Mouse (Mus musculus) right cerebral cortex, postnatal 4 days (tissue): Measurements from ENCODE around the gene Ms4a5.
"Not testable (repeated sequence)": the region's sequence is repeated elsewhere in the genome, so short reads cannot be mapped to it uniquely, and the experiment has no call there.

Source experiments
- DNase-seq: peaks from one replicate; pipeline ENCODE4 v3.0.0-alpha.2; 2022

Ms4a5 gene

DNA sequence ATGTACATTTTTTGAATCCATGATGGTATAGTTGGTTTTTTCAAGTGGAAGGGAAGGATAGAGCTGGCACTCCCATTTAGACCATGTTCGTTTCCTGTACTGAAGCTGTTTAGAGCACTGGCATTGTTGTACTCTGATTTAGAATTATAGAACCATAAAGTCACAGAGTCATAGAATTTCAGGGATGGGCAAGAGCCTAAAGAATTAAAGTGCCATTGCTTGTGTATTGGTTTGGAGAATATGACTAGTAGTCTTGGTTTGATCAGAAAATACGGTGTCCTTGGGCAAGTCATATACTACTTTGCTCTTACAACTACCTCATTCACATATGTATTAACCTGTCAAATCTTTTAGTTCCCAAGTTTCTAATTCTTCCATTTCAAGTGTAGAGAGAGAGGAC lies at the start of gene Ms4a5:
Ms4a5 (minus strand) TSS at position 101 of the 400 bp plus-strand sequence.
- no peak for DNase-seq

DNA sequence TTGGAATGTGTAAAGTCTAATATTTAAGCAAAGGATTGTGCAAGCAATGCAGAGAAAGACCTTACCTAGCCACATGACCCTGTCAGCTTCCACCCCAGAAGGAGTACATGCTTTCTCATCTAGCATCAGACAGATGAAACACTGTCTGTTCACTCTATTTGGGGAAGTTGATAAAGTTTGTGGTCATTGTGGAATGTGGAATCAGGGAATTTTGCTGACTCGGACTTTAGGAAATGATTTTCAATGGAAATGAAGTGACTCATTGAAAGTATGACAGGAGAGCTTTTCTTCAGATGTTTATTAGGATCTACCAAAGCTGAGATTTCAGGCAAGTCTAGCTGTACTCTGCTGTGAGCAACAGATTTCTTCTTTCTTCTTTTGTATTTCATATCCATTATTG lies 37.5 kb upstream of the Ms4a5 start:
- no peak for DNase-seq

DNA sequence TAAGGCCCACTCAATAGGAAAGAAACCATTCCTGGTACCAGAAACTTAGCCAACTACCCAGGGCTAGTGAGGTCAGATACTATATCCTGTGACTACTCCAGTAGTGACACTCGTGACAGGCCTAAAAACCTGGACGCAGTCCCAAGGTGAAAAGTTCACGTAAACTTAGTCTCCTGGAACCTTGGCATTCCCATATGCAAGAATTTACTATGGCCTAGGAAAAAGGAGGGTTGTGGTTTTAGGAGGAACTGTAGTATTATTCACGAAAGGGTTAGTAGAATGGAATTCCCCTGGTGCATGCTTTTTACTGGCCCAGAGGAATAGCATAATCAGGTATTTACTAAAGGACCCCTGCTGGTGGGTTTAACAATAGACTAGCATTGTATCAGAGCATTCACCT lies 33.1 kb upstream of the Ms4a5 start:
- no peak for DNase-seq

DNA sequence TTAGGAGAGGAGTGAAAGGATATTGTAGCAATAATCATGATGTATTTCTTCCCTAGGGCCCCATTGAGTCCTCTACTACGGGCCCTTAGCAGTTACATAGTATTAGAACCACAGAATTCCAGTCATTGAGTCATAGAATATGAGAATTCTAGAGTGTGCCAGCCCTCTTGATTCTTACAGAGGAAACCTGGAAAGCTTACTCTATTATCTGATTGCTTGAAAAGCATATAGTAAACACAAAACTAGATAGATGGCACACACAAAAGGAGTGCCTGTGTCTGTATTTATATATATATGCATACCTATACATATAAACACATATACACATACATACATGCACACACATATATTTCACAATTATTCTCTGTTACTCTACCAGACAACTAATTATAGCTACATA lies 30.7 kb upstream of the Ms4a5 start, which contains the start of gene Ms4a14:
Ms4a14 (minus strand) TSS at position 101 of the 400 bp plus-strand sequence.
- no peak for DNase-seq

DNA sequence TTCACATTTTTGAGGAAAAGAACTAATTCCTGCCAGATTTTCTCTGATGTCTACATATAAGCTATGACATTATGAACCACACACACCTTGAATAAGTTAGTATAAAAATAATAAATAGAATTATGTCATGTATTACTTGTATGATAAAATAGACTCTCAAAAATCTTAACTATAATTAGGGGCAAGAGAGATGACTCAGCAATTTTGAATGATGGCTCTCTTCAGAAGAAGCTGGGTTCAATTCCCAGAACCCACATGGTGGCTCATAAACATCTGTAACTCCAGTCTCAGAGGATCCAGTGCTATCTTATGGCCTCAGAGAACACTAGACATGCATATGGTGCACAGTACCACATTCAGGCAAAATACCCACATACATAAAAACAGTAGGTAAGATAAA lies 25.2 kb upstream of the Ms4a5 start:
- DNase-seq: no peak

DNA sequence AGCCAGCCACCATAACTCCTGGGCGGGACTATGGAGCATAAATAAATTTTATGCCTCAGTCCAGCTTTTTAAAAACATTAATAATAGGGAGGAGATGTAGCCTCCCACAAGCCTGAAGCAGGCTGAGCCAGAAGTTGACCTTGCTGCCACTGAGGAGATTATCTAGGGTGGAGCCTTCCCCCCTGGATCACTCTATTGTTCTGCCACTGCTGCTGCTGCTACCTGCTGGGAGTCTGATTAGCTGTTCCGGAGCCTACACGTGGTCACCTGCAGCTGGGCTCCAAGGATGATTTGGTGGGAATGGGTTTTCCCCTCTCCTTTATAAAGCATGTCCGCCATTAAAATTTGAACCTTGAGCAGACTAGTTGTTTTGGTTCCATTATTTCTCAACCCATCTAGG lies 15.9 kb upstream of the Ms4a5 start:
- DNase-seq: not testable (repeated sequence)

DNA sequence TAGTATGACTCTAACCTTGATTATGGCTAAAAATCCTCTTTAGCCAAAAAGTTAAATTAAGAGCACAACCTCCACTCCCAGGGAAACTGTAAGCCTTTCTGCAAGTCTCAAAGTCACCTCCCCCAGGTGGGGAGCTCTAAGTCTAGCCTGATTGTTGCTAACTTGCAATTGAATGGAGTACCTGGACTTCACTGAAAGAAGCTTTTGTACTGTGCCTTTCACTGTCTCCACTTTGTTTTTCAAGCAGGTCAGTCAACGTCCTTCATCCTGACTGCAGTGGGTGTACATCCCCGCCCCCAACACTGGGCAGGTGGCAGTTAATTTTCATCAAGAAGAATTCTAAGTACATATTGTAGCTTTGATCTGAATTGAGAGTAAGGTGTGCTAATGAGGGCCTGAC lies 15.3 kb upstream of the Ms4a5 start:
- no peak for DNase-seq

DNA sequence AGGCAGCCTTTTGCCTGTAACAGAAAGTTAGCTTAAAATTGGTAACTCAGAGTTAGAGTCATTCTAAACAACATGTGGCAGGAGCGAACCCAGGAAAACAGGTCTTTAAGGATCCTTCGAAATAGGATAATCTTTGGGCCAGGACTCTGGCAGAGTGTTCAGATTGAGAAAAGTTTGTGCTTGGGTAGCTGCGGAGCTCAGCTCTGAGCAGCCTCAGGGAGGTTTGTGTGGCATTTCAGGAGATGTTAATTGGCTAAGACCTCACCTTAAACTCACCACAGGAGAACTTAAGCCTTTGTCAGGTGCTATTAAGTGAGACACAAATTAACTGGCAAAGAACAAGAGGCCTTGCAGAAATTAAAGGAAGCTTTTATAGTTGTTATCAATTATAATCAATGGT lies 9.9 kb upstream of the Ms4a5 start:
- DNase-seq: not testable (repeated sequence)

DNA sequence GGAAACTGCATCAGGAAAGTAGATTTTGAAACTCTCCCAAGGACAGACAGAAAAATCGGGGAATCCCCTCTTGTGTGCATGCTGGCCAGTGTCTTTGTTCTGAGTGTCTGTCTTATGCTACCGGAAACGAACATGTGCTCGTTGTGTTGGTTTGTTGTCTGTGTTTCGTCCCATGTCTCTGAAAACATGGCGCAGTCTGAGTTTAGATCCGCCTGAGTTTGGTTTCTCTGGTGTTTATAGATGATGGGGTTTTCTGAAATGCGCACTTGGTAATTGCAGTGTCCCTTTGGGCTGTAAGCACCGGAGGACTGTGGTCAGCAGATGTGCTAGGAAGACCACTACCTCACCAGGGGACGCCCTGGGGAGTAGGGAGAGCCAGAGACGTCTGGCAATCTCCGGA lies 9.3 kb upstream of the Ms4a5 start:
- no peak for DNase-seq

DNA sequence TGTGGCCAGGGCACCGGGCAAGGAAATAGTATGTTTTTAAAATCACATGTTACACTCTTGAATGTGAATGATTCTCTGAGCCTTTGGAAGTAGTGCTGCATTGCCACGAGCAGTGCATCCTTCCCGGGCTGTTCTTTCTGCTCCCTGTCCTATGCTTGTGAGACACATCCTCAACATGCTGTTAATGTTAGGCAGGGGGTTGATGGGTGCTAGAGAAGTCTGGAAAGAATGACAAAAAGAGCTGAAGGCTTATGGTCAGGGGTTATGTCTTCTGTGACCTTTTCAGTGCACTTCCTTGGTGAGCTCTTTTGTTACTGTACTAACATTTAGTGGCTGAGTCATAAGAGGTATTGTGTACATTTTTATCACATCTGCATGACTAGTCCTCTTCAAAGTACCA lies 3.5 kb downstream of the Ms4a5 start:
- DNase-seq: no peak

DNA sequence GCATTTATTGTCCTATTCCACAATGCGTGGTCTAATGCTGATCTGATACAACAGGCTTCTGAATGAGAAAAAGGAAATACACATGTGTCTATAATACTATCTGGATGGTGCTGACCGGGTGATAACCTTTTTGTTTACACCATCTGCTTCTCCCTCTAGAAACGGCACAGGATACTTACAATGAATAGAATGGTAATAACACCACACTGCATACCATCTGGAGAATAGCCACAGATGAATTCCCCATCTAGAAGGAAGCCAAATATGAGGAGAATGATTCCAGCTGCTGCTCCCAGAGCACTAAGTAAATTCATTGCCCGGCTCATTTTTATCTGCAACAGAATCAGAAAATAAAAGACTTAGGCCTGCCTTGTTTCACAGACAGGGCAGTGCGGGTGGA lies 7.2 kb downstream of the Ms4a5 start:
- no peak for DNase-seq

DNA sequence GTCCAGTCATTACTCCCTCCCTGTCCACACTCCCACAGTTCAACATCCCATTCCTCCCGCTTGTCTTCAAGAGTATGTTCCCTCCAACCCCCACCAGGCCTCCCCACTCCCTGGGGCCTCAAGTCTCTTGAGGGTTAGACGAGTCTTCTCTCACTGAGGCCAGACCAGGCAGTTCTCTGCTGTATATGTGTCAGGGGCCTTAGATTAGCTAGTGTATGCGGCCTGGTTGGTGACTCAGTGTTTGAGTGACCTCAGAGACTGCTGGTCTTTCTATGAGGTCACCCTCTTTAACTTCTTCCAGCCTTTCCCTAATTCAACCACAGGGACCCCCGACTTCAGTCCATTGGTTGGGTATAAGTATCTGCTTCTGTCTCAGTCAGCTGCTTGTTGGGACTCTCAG lies 16.7 kb downstream of the Ms4a5 start:
- no peak for DNase-seq

DNA sequence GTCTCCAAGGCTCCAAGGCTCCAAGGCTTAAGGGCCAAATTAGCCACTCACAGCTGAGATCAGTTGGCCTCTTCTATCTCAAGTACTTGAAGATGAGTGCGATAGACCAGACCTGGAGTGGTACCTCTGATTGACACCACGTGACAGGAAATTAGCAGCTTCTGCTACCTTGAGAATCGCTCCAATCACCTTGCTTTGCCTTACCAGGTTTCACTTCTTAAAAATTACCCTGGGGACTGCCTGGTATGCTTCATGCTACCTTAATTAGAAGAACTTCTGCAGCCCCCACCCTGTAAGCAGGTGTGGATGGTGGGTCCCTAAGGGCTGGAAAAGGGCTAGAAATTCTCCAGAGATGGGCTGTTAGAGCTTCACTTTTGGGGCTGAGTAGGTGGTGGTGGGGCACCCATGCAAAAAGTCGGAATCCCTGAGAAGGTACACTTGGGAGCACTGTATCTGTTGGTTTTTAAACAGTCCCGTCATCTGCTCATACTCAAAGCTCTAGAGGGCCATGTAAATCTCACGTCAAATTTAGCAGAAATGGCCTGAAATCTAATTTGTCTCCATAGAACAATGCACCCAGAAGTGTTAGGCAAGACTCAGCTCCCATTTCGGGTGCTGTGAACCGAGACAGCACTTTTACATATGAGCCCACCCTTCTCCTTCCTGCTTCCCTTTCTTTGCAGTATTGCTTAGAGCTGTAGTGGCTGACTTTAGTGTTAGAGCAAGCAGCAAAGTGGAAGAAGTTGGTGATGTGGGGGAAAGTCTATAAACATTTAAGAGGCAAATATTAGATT lies 17.4 kb downstream of the Ms4a5 start, which contains the start of gene Ms4a1:
Ms4a1 (minus strand) TSS at position 190 of the 794 bp plus-strand sequence.
- no peak for DNase-seq

DNA sequence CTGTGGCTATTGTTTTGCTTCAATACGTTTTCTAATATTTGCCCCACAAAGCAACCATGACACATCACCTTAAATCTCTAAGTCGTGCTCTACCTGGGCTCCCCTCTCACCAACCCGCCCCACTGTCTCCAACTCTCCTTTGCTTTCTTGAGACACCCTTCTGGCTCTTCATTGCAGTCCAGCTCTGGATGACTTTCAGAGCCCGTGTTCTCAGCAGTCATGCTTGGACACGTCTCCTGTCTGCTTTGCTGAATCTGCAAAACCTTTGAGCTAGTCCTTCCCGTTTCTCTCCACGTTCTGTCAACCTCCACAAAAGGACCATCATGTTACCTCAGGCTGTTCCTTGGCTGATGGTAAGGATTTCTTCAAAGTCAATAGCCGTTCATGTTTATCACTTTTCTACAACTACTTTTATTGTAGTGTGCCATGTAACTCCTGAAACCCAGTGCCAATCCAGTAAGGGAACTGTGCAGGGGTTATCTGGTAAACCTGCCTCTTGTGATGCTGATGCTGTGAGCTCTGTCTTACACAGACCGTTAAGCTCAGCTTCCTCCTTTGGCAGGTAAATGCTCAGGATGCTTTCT lies 19.0 kb downstream of the Ms4a5 start:
- no peak for DNase-seq

DNA sequence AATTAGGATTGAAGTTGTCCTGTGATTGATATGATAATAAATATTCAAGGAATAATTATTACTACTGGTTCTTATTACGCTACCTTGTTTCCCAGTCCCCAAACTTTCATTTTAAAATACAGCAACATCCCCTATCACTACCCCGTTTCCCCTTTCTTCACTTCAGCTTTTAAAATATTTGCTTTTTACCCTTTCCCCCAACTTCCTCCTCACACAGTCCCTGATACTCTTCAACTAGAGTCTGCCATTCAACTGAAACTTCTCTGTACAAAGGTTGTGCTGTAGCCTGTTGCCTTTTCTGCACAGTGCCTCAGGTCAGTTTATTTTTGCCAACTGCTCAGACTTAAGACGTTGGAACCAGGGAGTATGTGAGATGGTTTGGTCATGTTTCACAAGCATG lies 20.1 kb downstream of the Ms4a5 start:
- DNase-seq: no peak

DNA sequence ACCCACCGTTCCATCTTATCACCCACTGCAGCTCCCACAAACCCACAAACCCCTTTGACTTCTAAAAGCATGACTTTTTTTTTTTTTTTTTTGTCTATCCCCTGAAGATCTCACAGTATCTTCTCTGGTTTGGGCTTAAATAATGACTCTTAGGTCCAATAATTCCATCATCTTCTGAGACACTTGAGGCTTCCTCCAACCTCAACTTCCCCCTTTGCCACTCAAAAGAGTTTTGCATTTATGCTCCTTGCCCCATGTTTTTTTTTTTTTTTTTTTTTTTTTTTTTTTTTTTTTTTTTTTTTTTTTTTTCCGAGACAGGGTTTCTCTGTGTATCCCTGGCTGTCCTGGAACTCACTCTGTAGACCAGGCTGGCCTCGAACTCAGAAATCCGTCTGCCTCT lies 20.7 kb downstream of the Ms4a5 start:
- DNase-seq: not testable (repeated sequence)

DNA sequence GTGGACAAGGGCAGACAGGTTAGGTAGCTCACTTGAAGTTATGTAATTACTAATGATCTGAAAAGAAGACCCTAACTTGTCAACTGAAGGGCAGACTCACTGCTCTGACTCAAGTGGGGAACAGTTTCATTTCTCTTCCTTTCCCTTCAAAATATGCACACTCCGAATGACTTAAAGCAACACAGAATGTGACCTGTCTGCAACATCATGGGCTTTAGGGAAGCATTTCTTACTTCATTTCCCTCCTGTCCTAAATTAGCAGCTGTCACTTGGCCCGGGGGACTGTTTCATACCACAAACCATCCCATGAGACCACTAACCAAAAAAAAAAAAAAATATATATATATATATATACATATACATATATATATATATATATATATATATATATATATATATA lies 22.2 kb downstream of the Ms4a5 start:
- no peak for DNase-seq

DNA sequence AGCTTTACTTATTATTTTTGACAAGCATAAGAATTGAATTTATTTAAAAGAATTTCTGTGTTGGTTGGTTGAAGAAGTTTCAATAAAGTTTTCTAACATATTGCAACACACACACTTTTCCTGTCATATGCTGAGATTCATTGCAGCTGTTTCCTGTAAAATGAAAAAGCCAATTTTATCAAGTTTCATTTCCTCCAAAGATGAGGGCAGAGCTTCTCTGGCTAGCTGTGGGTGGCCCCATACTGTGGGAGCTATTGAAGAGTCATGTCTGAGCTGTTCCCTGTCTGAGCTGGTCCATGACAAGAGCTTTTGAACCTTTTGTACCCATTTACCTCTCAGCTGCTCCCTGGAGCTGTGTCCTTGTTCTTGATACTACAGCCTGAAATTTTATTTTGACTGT lies 39.4 kb downstream of the Ms4a5 start:
- no peak for DNase-seq

DNA sequence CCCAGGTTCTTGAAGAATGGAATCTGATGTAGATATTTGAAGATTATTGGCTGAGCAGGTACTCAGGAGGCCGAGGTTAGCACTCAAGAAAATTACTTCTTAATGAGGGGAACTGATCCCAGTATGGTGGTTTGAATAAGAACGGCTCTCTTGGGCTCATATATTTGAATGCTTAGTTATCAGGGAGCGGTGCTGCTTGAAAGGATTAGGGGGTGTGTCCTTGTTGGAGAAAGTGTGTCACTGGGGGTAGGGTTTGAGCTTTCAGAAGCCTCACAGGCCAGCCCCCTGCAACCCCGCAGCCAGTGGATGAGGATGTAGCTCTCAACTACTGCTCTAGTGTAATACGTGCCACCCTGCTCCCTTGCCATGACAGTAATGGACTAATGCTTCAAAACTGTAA lies 41.1 kb downstream of the Ms4a5 start:
- no peak for DNase-seq

DNA sequence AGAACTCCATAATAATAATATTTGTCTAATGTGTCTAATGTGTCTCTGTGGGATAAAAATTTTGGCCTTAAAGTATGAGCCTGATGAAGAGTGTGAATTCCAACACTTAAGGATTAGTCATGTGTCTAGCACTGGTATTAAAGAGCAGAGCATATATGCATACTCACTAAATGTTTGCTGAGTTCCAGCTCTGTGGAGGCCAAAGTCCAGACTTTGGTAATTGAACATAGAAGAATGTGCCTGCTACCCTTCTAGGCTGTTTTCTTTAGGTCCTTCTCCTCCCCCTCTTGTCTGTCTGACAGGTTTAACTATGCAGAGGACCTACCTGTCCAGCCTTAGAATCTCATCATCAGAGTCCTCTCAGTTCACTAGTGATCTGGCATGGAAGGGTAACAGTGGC lies 47.9 kb downstream of the Ms4a5 start:
- DNase-seq: no peak

DNA sequence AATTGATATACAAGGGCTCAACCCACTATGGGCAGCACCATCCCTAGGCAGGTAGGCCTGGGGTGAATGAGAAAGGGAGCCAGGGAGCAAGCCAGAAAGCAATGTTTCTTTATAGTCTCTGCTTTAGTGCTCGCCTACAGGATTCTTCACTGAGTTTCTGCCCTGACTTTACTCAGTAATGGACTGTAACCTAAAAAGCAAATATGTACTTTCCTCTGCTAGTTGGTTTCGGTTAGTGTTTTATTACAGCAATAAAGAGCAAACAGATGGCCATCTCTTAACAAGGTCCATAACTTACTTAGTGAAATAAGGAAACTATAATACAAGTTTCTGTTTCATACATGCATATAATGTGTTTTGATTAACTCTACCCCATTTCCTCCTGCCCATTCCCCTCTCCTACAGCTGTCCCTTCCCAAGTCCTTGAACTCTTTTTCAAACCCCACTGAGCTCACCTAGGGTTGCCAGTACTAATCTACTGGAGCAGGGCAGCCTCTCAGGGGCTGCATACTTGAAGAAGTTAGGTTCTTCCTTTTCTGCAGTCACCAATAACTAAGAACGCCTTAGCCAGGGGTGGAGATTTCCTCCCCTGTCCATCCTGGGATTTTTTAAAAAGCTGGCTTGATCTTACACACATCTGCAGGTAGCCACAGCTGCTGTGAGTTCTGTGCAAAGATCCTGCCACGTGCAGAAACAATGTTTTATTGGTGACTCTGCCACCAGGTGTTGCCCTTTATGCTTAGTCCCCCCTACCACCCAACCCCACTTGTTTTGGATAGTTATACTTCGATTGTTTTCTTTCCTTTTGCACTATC lies 48.5 kb downstream of the Ms4a5 start:
- DNase-seq: no peak

DNA sequence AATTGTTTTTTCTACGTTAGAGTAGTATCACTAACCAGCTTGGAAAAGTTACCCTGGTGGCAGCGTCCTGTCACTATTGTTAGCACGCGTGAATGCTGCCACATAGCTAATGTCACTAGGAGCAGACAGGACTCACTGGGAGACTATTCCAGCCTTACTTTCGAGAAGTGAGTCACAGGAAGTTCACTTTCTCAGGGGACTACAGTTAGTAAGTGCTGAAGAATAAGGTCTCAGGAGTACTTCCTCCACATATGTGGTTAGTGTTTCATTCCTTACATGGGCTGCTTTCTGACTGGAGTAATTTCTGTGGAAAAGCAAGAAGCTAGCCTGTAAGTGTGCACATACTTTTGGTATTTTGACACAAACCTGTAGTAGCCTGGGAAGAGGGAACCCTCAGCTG lies 49.4 kb downstream of the Ms4a5 start:
- no peak for DNase-seq

DNA sequence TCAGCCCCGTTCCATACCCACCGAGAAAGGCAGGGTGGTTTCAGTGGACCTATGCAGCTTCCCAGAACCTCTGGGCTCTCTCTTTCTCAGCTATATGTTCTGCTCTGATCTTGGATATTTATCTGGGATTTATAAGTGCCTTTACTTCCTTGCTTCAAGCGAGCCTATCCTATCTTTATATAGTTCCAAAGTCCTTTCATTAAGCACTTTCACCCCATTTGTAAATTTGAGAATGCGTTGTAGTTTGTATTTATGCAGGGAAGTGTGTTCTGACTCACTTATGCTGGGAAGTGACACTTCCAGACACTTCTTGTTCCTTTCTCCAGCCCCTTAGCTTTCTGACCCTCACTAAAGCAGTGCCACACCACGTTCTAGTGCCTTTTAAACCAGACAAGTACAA lies 51.3 kb downstream of the Ms4a5 start, which contains the start of gene Ms4a12:
Ms4a12 (minus strand) TSS at position 101 of the 400 bp plus-strand sequence.
- no peak for DNase-seq
